ENCODE assay signal across 16 mouse cellular contexts in genomic region chr2:14713049-14713448, GRCm38 (mm10).
"Had no signal": no experiment of that assay in that cellular context is flagged by ENCODE, and none has a peak within 500 bp of the region (broad histone marks: within the 10 kb centered on the region; RNA-seq: fewer than 3 reads in every experiment).

No protein-coding gene starts in this region.

- H3K9me3 ChIP-seq: midbrain, embryonic 10.5 days; midbrain, embryonic 12.5 days; neural tube, embryonic 12.5 days; stomach, embryonic 15.5 days had no signal

- H3K4me2 ChIP-seq: lung, embryonic 14.5 days; midbrain, embryonic 12.5 days; neural tube, embryonic 12.5 days; stomach, embryonic 15.5 days had no signal

- H3K27ac ChIP-seq: liver, embryonic 14.5 days; midbrain, embryonic 10.5 days; midbrain, embryonic 12.5 days; neural tube, embryonic 12.5 days; stomach, embryonic 15.5 days; stomach, postnatal 0 days had no signal

- H3K4me1 ChIP-seq: neural tube, embryonic 12.5 days; stomach, embryonic 15.5 days had no signal

- DNase-seq: lung, adult 18-20 months; lung, embryonic 14.5 days; lung, postnatal 10 days; lung, postnatal 4 days; midbrain, embryonic 14.5 days; right cerebral cortex, postnatal 14 days; thymus, adult 2 months; thymus, postnatal 25 days; thymus, postnatal 4 days had no signal

- ATAC-seq: midbrain, embryonic 16.5 days had no signal

- H3K27me3 ChIP-seq: midbrain, embryonic 12.5 days; neural tube, embryonic 12.5 days; stomach, embryonic 15.5 days had no signal

- H3K9ac ChIP-seq: liver, embryonic 14.5 days; lung, embryonic 14.5 days; midbrain, embryonic 12.5 days; neural tube, embryonic 12.5 days; stomach, embryonic 15.5 days had no signal

- H3K4me3 ChIP-seq: midbrain, embryonic 10.5 days; midbrain, embryonic 12.5 days; neural tube, embryonic 12.5 days; stomach, embryonic 15.5 days had no signal

- H3K36me3 ChIP-seq: midbrain, embryonic 10.5 days; midbrain, embryonic 12.5 days; neural tube, embryonic 12.5 days; stomach, embryonic 15.5 days had no signal
